Mouse (Mus musculus) retina, postnatal 7 days (tissue): ENCODE results near the gene Tk1.
A peak's percentile ranks its signal among the peaks of the same experiment; 100 is the strongest.
"Not testable (repeated sequence)": the region's sequence is repeated elsewhere in the genome, so short reads cannot be mapped to it uniquely, and the experiment has no call there.

ENCODE experiments used
- DNase-seq: peaks from one replicate; pipeline ENCODE4 v3.0.0-alpha.2; 2012; ENCODE audit warnings: low read depth, low spot score

Gene Tk1

DNA sequence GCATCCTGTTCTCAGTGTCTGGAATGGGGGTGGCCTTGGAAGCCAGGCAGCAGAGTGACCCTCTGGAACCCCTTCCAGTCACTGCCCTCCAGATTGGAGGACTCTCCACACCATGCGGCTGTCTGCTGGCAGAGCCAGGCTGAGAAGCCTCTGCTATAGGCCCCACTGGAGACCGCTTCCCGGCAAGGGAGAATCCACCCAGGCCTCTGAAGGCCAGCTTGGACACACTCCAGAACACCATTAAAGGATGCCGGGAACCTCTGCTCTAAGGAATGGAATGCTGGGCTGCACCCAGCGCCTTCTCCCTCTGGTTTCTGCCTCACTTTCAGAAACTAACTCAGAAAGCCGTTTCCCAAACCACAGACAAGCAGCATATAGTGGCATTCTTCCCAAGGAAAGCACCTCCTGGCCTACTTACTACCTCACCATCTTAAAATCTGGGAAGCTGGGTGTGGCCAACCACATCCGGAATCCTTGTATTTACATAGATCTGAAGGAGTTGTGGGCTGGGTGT is 3.1 kb downstream of the Tk1 start:
- DNase-seq = no peak

DNA sequence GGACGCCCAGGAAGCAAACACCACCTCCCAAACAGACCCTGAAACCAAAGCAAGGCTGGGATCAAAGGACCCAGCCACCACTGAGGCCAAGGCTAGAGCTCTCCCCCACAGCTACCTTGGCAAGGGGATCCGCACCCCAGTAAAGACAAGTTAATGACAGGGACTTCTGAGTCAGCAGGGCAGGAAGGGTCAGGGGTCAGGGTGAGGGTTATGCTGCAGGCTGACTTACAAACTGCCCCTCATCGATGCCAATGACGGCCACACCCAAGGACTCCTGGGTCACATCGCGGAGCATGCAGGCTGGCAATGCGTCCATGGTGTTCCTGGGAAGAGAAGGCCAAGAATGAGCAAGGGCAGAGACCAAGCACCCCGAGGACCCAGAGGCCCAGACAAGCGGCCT is 4.0 kb downstream of the Tk1 start:
- no peak for DNase-seq

DNA sequence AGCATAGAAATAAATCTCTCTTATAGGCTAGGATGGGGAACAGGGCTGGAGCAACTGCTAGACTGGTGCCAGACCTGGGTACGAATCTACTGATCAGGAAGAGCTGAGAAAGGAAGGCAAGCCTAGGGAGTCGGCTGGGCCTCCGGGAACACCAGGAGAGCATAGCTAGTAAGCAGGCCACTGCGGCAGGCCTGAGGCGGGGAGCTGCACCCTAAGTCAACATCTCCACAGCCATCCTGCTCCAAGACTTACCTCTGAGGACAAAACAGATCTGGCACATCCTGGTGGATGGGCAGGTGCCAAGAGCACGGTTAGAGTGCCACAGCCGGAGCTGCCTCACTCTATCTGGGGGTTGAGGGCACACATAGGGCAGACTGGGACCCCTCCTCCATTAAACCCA is 5.7 kb downstream of the Tk1 start:
- DNase-seq = no peak

DNA sequence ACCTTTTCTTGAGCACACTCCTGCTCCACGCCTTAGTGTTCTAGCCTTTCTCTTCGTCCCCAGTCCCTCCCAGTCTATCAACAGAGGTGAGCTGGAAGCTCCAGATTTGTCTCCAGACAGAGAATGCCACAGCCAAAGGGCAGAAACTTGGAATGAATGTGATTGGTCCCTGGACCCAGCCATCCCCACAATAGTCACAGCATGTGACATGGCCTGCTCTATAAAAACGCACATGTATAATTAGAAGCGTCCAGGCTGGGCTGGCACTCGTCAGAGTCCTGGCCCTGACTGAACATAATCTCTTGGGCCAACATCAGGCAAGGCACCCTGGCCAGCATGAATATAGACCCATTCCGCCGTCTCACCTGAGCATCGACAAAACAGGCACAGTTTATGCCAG is 6.8 kb downstream of the Tk1 start:
- DNase-seq = no peak

DNA sequence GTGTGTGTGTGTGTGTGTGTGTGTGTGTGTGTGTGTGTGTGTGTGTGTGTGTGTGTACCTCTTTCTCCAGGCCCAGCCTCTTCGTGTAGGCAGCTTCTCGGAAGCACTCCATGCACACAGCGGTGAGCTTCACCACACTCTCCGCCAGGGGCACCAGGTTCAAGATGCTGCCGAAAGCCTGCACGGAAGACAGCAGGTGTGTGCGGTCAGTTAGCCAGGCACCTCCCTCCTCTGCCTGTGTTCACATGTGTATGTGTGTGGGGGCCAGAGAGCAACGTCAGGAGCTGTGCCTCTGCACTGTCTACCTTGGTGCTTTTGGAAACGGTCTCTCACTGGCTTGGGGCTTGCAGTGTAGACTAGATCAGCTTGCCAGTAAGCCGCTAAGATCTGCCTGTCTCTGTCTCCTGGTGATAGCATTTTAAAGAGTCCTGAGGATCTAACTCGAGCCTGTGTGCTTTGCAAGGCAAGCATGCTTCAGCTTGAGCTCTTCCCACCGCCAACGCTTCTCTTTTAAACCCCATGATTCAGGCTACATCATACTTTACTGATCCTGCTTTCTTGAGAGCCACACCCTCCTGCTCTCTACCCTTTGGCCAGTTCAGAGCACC is 9.4 kb downstream of the Tk1 start:
- DNase-seq = no peak

DNA sequence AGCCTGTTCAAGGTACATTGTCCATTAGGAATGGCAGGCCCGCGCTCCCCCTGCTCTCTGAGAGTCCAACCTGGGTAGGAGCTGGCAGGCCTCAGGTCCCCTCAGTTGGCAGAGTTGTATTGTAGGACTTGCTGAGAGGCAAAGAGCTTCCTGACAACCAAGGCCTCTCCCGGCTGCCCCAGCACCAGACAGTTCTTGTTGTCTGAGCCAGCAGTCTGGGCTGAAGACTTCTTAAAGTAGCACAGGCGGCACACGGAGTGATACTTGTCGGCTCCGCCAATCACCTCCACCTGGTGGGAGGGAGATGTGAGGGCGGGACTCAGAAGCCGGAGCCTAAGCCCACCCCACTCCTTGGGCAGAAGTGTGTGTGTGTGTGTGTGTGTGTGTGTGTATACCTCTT is 10.0 kb downstream of the Tk1 start:
- DNase-seq = not testable (repeated sequence)

DNA sequence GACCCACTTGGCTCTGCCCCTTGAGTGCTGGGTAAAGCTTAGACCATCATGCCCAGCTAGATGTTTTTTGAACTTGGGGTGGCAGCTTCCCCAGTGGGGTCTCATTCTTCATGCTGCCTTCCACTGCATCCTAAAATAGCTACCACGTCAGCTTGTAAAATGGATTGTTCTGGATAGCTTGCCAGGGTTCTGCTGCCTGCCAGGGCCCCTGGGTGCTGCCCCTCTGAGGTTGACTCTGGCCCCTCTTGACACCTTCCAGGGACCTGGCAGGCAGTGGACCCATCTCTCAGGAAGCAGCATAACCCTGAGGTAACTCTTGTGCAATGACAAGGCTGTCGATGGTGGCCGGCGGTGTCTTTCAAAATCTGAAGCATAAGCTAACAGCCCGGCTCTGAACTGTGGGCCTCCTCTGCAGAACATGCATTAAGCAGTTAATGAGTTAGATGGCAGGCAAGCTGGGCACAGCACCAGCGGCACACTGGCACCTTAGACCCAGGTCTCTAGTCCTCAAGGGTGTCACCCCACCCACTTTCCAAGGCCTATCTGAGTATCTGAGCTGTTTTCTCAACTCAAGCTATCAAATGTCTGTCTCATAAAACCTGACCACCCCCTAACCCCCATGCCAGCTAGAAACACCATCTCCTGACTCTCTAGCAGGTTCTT is 11.1 kb downstream of the Tk1 start:
- no peak for DNase-seq

DNA sequence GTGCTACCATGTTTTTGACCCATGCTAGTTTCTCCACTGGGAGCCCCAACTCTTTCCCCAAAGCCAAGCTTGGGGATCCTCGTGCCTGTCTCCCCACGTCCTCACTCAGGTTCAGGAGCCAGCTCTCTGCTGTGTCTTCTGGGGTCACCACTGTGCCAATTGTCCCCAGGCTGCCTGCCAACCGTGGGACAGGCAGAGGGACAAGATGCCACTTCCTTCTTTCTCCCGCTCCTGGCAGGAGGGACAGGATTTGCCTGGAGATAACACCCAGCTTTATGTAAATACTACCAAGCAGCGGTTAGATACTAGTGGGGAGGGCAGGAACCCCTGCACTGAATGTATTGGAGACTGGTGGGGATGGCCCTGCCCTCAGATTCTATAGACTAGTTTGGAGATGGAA is 12.0 kb downstream of the Tk1 start:
- no peak for DNase-seq

DNA sequence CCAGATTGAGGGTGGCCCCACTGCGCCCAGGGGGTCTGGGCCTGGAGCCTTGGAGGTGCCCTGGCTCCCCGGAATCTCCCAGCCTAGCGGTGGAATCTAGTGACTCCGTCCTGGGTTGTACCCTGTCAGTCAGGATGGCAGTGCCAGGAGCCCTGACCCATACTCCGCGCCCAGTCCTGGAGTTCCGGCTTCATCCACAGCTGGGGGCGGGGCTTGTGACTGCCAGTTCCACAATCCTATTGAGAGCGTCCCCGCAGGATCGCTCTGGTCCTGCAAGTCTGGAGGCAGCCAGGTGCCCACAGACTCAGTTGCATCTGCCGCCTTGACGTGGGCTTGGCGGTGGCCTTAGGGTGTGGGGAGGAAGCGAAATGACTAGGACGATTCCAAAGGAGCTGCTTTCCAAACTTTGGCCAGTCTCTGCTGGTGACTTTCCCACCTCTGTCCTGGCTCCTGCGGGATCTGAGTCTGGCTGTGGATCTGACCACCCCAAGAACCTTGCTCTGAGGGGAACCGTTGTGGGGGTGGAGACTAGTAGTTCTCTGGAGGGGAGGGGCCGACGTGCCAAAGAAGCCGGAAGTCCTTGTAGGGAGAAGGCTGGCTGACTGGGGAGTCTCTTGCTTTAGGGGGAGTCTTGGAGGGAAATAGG is 15.4 kb downstream of the Tk1 start:
- DNase-seq = peak; percentile 65

DNA sequence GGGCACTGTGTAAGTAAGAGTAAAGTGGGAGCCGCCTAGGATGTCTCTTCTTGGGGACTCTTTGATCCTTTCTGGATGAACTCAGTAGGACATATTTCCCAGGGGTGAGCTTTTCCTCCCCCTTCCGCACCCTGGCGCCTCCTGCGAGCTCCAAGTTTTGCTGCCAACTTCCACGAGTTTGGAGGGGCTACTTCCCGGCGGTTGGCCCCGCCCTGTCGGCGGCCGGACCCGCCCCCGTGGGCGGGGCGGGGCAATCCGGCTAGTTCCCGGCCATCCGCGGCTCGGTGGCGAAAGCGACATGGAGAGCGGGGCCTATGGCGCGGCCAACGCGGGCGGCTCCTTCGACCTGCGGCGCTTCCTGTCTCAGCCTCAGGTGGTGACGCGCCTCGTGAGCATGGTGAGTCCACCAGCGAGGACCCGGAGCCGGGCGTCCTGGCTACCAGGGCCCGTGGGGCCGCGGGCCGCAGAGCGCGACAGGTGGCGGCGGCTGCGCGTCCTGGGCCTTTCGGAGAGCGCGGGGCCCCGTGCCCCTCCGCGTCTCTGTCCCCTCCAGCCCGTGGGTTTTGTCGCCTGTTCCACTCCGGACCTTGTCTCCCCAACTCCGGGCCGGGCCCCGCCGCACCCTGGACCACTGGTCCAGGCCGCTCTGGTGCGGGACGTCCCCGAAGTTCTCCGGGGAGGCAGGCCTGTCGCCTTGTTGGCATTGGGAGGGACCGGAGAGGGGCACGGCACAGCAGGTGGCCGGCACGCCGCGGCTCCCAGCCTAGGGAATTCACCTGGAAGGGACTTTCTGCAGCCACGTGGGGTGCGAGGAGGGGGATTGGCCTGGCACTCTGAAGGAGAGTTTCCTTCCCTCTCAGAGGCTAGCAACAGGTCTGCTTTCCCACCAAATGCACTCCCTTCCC is 16.2 kb downstream of the Tk1 start, which contains the start of the genes Gm20708 and Syngr2:
Gene Gm20708, plus strand, starts transcription at position 262 of the 905 bp plus-strand sequence.
Gene Syngr2, plus strand, starts transcription at position 262 of the 905 bp plus-strand sequence.
- no peak for DNase-seq

DNA sequence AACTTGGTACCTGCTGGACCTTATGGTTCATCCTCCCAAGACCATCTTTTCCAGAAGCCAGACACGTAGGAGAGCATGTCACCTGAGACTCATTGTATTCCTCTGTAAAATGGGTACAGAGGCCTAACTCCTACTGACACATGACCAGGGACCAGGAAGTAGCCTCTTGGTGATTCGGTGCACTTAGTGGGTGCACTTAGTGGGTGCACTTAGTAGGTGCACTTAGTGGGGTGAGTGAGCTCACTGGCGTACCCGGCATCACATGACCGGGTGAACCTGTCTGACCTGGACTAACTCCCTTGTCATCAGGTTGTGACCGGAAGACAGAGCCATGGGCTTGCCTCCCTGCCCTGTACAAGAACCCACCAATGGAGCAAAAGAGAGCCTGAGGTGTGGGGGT is 19.1 kb downstream of the Tk1 start:
- DNase-seq = no peak

DNA sequence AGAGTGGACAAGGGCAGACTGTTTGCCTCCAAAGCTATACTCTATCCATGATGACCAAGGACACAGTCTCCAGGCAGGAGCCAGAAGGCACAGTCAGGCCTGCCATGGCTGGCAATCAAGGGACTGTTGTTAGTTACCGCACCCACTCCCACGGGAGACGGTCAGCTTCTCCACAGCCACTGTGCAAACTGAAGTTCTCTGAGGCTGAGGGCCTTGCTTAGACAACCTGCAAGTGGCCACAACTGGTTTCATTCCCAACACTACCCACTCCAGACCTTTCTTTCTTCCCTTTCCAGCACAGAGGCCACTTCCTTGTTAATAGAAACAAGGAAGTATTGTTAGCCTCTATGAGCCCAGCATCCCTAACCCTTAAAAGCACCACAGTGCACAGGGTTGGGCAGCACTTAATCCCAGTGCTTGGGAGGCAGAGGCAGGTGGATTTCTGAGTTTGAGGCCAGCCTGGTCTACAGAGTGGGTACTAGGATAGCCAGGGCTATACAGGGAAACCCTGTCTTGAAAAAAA is 22.7 kb downstream of the Tk1 start:
- no peak for DNase-seq

DNA sequence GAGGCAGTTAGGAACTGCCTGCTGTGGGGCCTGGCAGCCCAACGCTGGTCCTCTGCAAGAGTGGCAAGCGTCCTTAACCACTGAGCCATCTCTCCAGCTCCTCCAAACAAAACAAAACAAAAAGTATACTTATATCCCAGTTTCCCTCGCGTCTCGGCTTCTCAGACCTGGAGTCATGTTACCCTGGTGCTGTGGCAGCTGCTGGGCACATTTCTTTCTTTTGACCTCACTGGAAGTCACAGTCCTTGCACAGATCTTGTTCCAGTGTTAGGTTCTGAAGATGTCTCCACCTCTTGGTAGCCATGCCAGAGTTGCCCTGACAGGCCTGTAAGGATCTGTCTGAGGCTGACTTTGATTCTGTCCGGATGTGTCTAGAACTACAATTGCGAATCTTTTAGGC is 24.2 kb downstream of the Tk1 start:
- no peak for DNase-seq

DNA sequence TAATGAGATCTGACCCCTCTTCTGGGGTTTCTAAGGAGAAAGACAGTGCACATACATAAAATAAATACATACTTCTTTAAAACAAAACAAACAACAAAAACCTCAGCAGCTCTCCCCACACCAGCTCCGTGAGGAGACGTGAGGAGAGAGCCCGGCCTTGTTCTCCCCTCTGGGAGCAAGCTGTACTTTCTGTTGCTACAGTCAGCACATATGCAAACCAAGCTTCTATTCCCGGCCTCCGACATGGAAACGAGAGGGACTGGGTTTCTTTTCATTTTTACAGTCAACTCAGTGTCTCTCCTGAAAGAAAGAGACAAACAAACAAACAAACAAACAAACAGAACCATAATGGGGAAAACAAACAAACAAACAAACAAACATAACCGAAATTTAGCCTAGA is 25.9 kb downstream of the Tk1 start:
- no peak for DNase-seq

DNA sequence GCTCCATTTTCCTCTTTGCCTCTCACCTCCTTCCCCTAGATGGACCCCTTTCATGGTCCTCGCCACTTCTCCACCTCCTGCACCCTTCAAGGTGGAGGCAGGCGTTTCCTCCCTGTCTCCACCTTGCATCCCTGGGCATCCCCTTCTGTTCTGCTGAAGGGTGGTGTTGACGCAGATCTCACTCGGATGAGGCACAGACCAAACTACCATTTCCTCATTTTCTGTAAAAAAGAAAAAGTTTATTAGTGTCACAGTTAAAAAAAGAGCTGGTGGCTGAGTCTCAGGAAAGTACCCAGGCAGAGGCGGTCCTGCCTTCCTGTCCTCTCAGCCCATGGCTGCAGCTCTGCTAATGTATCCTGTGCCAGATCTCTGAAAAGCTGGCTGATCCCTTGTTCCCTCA is 26.7 kb downstream of the Tk1 start:
- no peak for DNase-seq

DNA sequence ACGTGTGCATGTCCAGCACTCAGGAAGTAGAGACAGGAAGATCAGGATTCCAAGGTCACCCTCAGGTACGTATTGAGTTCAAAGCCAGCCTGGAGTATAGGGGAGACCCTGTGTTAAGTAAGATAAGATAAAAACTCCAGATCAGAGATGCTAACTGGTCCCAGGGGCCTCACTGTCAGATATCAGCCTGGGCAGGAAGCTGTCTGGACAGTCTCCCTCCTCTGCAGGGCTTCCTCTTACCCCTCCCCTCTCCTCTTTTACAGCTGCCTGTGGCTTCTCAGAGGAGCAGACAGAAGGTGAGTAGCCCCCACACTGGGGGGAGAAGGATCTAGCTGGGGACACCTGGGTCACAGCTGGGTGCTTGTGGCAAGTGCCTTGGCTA is 27.7 kb downstream of the Tk1 start:
- no peak for DNase-seq

DNA sequence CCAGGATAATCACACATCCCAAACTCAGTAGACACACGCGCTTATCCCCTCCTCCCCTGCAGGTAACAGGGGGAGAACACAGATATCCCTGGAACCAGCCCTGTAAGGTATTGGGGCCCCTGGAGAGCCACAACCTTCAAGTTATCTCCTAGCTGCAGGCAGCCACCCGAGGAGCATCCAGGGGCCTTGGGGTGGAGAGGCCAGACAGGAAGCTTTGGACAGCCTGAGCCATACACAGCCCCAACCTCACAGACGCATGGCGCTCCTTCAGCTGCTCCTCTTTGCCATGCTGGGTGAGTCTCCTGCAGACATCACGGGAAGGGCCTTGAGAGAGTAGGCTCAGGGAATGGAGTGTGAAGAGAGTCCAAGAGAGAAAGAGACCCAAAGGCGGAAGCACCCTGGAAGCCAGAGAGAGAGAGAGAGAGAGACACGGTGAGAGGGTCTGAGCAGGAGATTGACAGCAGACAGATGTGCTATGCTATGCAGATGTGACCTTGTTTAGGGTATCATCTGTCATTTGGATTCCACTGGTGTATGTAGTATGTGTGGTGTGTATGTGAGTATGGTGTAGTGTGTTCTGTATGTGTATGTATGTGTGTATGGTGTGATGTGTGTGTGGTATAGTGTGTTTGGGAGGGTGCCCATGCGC is 28.3 kb downstream of the Tk1 start, which contains the start of gene 6030468B19Rik:
Gene 6030468B19Rik, plus strand, starts transcription at position 150 of the 649 bp plus-strand sequence.
- DNase-seq = no peak

DNA sequence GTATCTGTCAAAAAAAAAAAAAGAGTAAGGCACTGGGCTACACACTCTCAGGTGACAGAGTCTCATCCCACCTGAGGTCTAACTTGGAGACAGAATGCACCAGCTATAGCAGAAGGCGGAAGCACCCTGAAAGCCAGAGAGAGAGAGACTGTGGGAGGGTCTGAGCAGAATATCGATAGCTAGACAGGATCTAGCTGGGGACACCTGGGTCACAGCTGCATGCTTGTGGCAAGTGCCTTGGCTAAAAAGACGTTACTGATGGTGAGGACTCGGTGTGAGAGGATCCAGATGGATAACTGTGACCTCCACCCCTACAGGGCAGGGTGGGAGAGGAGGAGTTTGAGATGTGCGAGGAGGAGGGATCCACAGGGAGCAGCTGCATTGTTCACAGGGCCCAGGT is 28.9 kb downstream of the Tk1 start:
- no peak for DNase-seq

DNA sequence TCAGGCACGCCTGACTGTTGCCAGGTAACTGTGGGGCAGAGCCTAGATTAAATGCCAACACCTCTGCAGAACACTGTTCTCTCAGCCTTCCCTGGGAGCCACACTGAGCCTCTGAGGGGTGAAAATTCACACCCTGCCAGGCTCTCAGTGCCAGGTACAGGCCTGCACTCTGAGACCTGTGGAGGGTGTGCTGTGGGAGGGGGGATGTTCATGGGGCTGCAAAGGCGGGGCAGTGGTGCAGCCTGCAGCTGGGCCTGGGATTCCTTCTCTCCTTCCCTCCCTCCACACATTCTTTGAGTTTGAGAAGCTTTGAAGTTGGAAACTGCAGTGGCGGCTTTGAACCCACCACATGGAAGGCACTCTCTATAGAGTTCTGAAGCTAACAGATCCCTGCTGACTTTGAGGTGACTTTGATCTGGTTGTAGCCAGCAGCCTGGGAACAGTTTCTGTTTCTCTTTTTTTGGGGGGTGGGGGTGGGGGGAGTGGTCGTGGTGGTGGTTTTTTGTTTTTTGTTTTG is 31.8 kb downstream of the Tk1 start:
- no peak for DNase-seq

DNA sequence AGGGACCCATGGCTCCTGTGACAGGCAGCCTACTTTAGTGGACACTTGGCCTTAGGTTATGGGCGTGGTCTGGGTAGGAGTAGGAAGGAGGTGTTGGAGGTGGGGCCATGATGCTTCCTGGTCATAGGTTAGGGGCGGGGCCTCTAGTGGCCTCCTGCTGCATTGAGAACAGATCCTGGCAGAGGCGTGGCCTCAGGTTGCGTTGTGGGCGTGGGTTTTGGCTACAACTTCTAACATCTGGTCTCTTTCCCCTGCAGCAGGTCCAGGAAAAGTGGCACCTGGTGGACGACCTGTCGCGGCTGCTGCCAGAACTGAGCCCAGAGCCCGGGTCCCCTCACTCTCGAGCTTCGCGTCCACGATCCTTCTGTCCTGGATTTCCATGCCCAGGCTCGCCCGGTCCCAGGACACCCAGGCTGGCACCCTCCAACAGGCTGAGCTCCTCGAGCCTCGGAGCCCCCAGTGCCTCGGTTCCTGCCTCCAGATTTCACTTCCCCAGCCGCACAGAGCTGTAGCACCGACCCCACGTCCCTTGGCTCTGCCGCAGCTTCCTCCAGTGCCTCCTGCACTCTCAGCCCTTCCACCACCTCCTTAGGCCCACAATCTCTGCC is 33.5 kb downstream of the Tk1 start:
- no peak for DNase-seq

DNA sequence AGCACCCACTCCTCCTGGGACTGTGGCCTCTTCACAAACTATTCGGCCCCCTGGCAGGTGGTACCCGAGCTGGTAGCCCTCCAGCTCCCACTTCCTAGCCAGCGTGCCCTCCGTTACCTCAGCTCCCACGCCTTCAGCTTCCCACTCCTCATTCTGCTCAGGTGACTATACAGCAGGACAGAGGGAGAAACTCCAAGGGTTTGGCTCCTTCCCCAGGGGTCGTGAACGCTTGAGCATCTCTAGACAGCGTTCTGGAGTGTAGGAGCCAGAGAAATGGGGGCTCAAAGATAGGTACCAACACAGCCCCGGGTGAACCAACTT is 34.5 kb downstream of the Tk1 start:
- no peak for DNase-seq
